Mouse (Mus musculus) limb, embryonic 15.5 days (tissue): ENCODE measurements at regions not wholly inside any gene's neighbourhood (a gene's known extent, or its start where the extent isn't known, plus 50 kb on each side); places are given as distances from the start of the nearest gene placed in this dataset.

Experiments used
- ATAC-seq: fragments of 200-750 bp; cut with Nextera tagmentation; 2 replicates; pipeline ENCODE4 v1.8.0; 2017; ENCODE audit warnings: low read depth, moderate TSS enrichment; ENCODE audit not compliant: insufficient number of reproducible peaks, low FRiP score, low TSS enrichment
- H3K27ac ChIP-seq: fragments of 300-500 bp; sonication (generic); 2 replicates; pipeline ENCODE4 v1.5.1; 2015; ENCODE audit warnings: moderate library complexity, mild to moderate bottlenecking, inconsistent platforms
- H3K27me3 ChIP-seq: fragments of 300-500 bp; sonication (generic); 2 replicates; pipeline ENCODE4 v1.6.1; 2015; ENCODE audit warnings: inconsistent platforms
- H3K36me3 ChIP-seq: fragments of 300-500 bp; sonication (generic); 2 replicates; pipeline ENCODE4 v1.6.1; 2015; ENCODE audit warnings: inconsistent platforms
- H3K4me1 ChIP-seq: fragments of 300-500 bp; sonication (generic); 2 replicates; pipeline ENCODE4 v1.6.1; 2015; ENCODE audit warnings: inconsistent platforms
- H3K4me2 ChIP-seq: fragments of 300-500 bp; sonication (generic); 2 replicates; pipeline ENCODE4 v1.6.1; 2015; ENCODE audit warnings: mild to moderate bottlenecking, inconsistent platforms
- H3K4me3 ChIP-seq: fragments of 300-500 bp; sonication (generic); 2 replicates; pipeline ENCODE4 v1.5.1; 2015; ENCODE audit warnings: mild to moderate bottlenecking, inconsistent platforms
- H3K9ac ChIP-seq: fragments of 300-500 bp; sonication (generic); 2 replicates; pipeline ENCODE4 v1.6.1; 2015; ENCODE audit warnings: inconsistent platforms
- H3K9me3 ChIP-seq: fragments of 300-500 bp; sonication (generic); 2 replicates; pipeline ENCODE4 v1.6.1; 2016; ENCODE audit warnings: inconsistent platforms
- WGBS: fragments of 180-500 bp; shearing (Covaris S2); methylation state at CpG from one replicate; pipeline ENCODE4 v1.1.7; 2015; 5-methylcytosine and 5-hydroxymethylcytosine counted together

- Histone ChIP-seq H3K4me1 (no peaks in the 10 kb centered on the region), H3K27me3 (no peaks in the 10 kb centered on the region), H3K27ac (no peak overlapping the region), H3K36me3 (no peaks in the 10 kb centered on the region), H3K4me2 (no peak overlapping the region), H3K9ac (no peak overlapping the region), H3K9me3 (no peaks in the 10 kb centered on the region), H3K4me3 (no peak overlapping the region)
- WGBS = 54% methylated on average over 7 of the region's 7 CpGs
- ATAC-seq = no peak
Observed at GRCm38 (mm10) chr19:60113666-60114388, 112.7 kb downstream of the Fam204a start.

GRCm38 (mm10) chr19:60110278-60110677, 116.2 kb downstream of the Fam204a start:
- Histone ChIP-seq H3K27me3 (no peaks in the 10 kb centered on the region), H3K9ac (no peak overlapping the region), H3K4me2 (no peak overlapping the region), H3K27ac (no peak overlapping the region), H3K4me3 (no peak overlapping the region), H3K36me3 (no peaks in the 10 kb centered on the region), H3K9me3 (no peaks in the 10 kb centered on the region), H3K4me1 (no peaks in the 10 kb centered on the region)
- 67% methylated on average over 6 of the region's 6 CpGs for WGBS
- no peak for ATAC-seq

GRCm38 (mm10) chr19:60109488-60109887, 117.0 kb downstream of the Fam204a start:
- H3K27me3 ChIP-seq = no peaks in the 10 kb centered on the region
- 63% methylated on average over 8 of the region's 8 CpGs for WGBS
- no peak overlapping the region for H3K4me2 ChIP-seq
- H3K4me1 ChIP-seq = no peaks in the 10 kb centered on the region
- no peak for ATAC-seq
- H3K36me3 ChIP-seq = no peaks in the 10 kb centered on the region
- H3K27ac ChIP-seq = no peak overlapping the region
- no peak overlapping the region for H3K4me3 ChIP-seq
- H3K9me3 ChIP-seq = no peaks in the 10 kb centered on the region
- H3K9ac ChIP-seq = no peak overlapping the region

- H3K9me3 ChIP-seq = no peaks in the 10 kb centered on the region
- H3K4me1 ChIP-seq = no peaks in the 10 kb centered on the region
- no peaks in the 10 kb centered on the region for H3K36me3 ChIP-seq
- no peaks in the 10 kb centered on the region for H3K27me3 ChIP-seq
- no peak overlapping the region for H3K9ac ChIP-seq
- H3K27ac ChIP-seq = no peak overlapping the region
- no peak overlapping the region for H3K4me3 ChIP-seq
- WGBS = 77% methylated on average over 3 of the region's 3 CpGs
- no peak overlapping the region for H3K4me2 ChIP-seq
- no peak for ATAC-seq
Observed at GRCm38 (mm10) chr19:60097915-60098314, 128.6 kb downstream of the Fam204a start.

- ATAC-seq = no peak
- WGBS = 71% methylated on average over 3 of the region's 3 CpGs
Observed at GRCm38 (mm10) chr19:60074986-60075385, 131.5 kb upstream of the Rab11fip2 start.

GRCm38 (mm10) chr19:60073328-60073727, 129.9 kb upstream of the Rab11fip2 start:
- Histone ChIP-seq H3K4me1 (no peaks in the 10 kb centered on the region), H3K27ac (no peak overlapping the region), H3K9me3 (no peaks in the 10 kb centered on the region), H3K27me3 (no peaks in the 10 kb centered on the region), H3K4me2 (no peak overlapping the region), H3K9ac (no peak overlapping the region), H3K4me3 (no peak overlapping the region), H3K36me3 (no peaks in the 10 kb centered on the region)
- WGBS = 45% methylated on average over 1 of the region's 1 CpGs
- no peak for ATAC-seq

More at GRCm38 (mm10) chr19:60074986-60075385, 131.5 kb upstream of the Rab11fip2 start:
- Histone ChIP-seq H3K9me3 (no peaks in the 10 kb centered on the region), H3K9ac (no peak overlapping the region), H3K36me3 (no peaks in the 10 kb centered on the region), H3K4me1 (no peaks in the 10 kb centered on the region), H3K27me3 (no peaks in the 10 kb centered on the region), H3K4me3 (no peak overlapping the region), H3K27ac (no peak overlapping the region), H3K4me2 (no peak overlapping the region)

GRCm38 (mm10) chr19:60066183-60066582, 122.7 kb upstream of the Rab11fip2 start:
- no peak overlapping the region for H3K4me2 ChIP-seq
- H3K9me3 ChIP-seq = no peaks in the 10 kb centered on the region
- WGBS = 87% methylated on average over 3 of the region's 3 CpGs
- ATAC-seq = no peak
- H3K9ac ChIP-seq = no peak overlapping the region
- no peak overlapping the region for H3K4me3 ChIP-seq
- no peaks in the 10 kb centered on the region for H3K4me1 ChIP-seq
- no peaks in the 10 kb centered on the region for H3K27me3 ChIP-seq
- no peak overlapping the region for H3K27ac ChIP-seq
- no peaks in the 10 kb centered on the region for H3K36me3 ChIP-seq

GRCm38 (mm10) chr19:60055121-60055874, 111.8 kb upstream of the Rab11fip2 start:
- no peak overlapping the region for H3K4me2 ChIP-seq
- WGBS = 67% methylated on average over 4 of the region's 4 CpGs
- no peaks in the 10 kb centered on the region for H3K36me3 ChIP-seq
- H3K9ac ChIP-seq = no peak overlapping the region
- H3K27me3 ChIP-seq = no peaks in the 10 kb centered on the region
- no peak for ATAC-seq
- H3K4me1 ChIP-seq = no peaks in the 10 kb centered on the region
- H3K27ac ChIP-seq = no peak overlapping the region
- no peak overlapping the region for H3K4me3 ChIP-seq
- H3K9me3 ChIP-seq = no peaks in the 10 kb centered on the region

- Histone ChIP-seq H3K36me3 (no peaks in the 10 kb centered on the region), H3K27me3 (no peaks in the 10 kb centered on the region), H3K9me3 (no peaks in the 10 kb centered on the region), H3K4me2 (no peak overlapping the region), H3K27ac (no peak overlapping the region), H3K4me3 (no peak overlapping the region), H3K9ac (no peak overlapping the region), H3K4me1 (no peaks in the 10 kb centered on the region)
- ATAC-seq = no peak
- WGBS = 32% methylated on average over 9 of the region's 9 CpGs
Observed at GRCm38 (mm10) chr19:60051151-60051550, 107.7 kb upstream of the Rab11fip2 start.

GRCm38 (mm10) chr19:60040721-60041120, 97.3 kb upstream of the Rab11fip2 start:
- Histone ChIP-seq H3K4me1 (no peaks in the 10 kb centered on the region), H3K27ac (no peak overlapping the region)
- ATAC-seq = no peak

GRCm38 (mm10) chr19:60032667-60033066, 89.2 kb upstream of the Rab11fip2 start:
- no peak overlapping the region for H3K4me3 ChIP-seq
- no peak overlapping the region for H3K9ac ChIP-seq
- no peak for ATAC-seq
- H3K9me3 ChIP-seq = no peaks in the 10 kb centered on the region
- H3K4me1 ChIP-seq = no peaks in the 10 kb centered on the region
- H3K27me3 ChIP-seq = no peaks in the 10 kb centered on the region
- H3K27ac ChIP-seq = no peak overlapping the region
- H3K36me3 ChIP-seq = no peaks in the 10 kb centered on the region
- 76% methylated on average over 2 of the region's 2 CpGs for WGBS
- no peak overlapping the region for H3K4me2 ChIP-seq

More at GRCm38 (mm10) chr19:60040721-60041120, 97.3 kb upstream of the Rab11fip2 start:
- H3K36me3 ChIP-seq = no peaks in the 10 kb centered on the region
- no peak overlapping the region for H3K4me3 ChIP-seq
- no peaks in the 10 kb centered on the region for H3K27me3 ChIP-seq
- no peak overlapping the region for H3K9ac ChIP-seq
- H3K9me3 ChIP-seq = no peaks in the 10 kb centered on the region
- no peak overlapping the region for H3K4me2 ChIP-seq

GRCm38 (mm10) chr19:60030212-60030788, 86.8 kb upstream of the Rab11fip2 start:
- no peak for ATAC-seq
- H3K36me3 ChIP-seq = no peaks in the 10 kb centered on the region
- no peak overlapping the region for H3K9ac ChIP-seq
- H3K4me1 ChIP-seq = no peaks in the 10 kb centered on the region
- no peaks in the 10 kb centered on the region for H3K27me3 ChIP-seq
- no peak overlapping the region for H3K27ac ChIP-seq
- no peak overlapping the region for H3K4me3 ChIP-seq
- WGBS = 40% methylated on average over 3 of the region's 3 CpGs
- no peaks in the 10 kb centered on the region for H3K9me3 ChIP-seq
- no peak overlapping the region for H3K4me2 ChIP-seq
